Mouse (Mus musculus) liver, embryonic 11.5 days (tissue): Measurements from ENCODE around the gene 4930402K13Rik. TPM values are rescaled to one million over a fixed set of nuclear protein-coding genes. Genes with fewer than 3 reads are reported as not detected.

ENCODE experiments used
- ATAC-seq: fragments of 200-750 bp; cut with Nextera tagmentation; replicated peaks from 2 replicates; pipeline ENCODE4 v1.8.0; 2017; ENCODE audit warnings: moderate number of reproducible peaks, mild to moderate bottlenecking, moderate TSS enrichment, moderate library complexity; ENCODE audit not compliant: low FRiP score
- DNase-seq: peaks from one replicate; pipeline ENCODE4 v3.0.0-alpha.2; 2017; ENCODE audit warnings: low spot score
- H3K27ac ChIP-seq: fragments of 300-500 bp; sonication (generic); 2 replicates; pipeline ENCODE4 v1.5.1; 2014; ENCODE audit warnings: mild to moderate bottlenecking, low read depth, low read length, control low read depth
- H3K27me3 ChIP-seq: fragments of 300-500 bp; sonication (generic); replicated peaks from 2 replicates; pipeline ENCODE4 v1.6.1; 2014; ENCODE audit warnings: low read length, mixed read lengths; ENCODE audit not compliant: control insufficient read depth, insufficient read depth
- H3K36me3 ChIP-seq: fragments of 300-500 bp; sonication (generic); 2 replicates; pipeline ENCODE4 v1.6.1; 2014; ENCODE audit warnings: mild to moderate bottlenecking, low read length, moderate library complexity, mixed read lengths; ENCODE audit not compliant: control insufficient read depth, insufficient read depth
- H3K4me1 ChIP-seq: fragments of 300-500 bp; sonication (generic); replicated peaks from 2 replicates; pipeline ENCODE4 v1.6.1; 2014; ENCODE audit warnings: low read length, mixed read lengths; ENCODE audit not compliant: control insufficient read depth, insufficient read depth
- H3K4me2 ChIP-seq: fragments of 300-500 bp; sonication (generic); 2 replicates; pipeline ENCODE4 v1.6.1; 2014; ENCODE audit warnings: mild to moderate bottlenecking, control low read depth, moderate library complexity
- H3K4me3 ChIP-seq: fragments of 300-500 bp; sonication (generic); 2 replicates; pipeline ENCODE4 v1.5.1; 2014; ENCODE audit warnings: low read depth, low read length, control low read depth
- H3K9ac ChIP-seq: fragments of 300-500 bp; sonication (generic); 2 replicates; pipeline ENCODE4 v1.6.1; 2014; ENCODE audit warnings: low read depth, low read length, control low read depth
- H3K9me3 ChIP-seq: fragments of 300-500 bp; sonication (generic); 2 replicates; pipeline ENCODE4 v1.6.1; 2016; ENCODE audit warnings: low read length, inconsistent platforms, mixed read lengths; ENCODE audit not compliant: control insufficient read depth
- WGBS: fragments of 180-500 bp; shearing (Covaris S2); extraction: QIAGEN DNeasy Blood & Tissue Kit; methylation state at CpG from one replicate; pipeline ENCODE4 v1.1.7; 2014; 5-methylcytosine and 5-hydroxymethylcytosine counted together
- polyA plus RNA-seq: library from polyadenylated mRNA; unstranded; fragments of >200 nt; fragmentation: Nextera tagmentation; extraction: Ambion mirVana; gene quantifications from 2 replicates; pipeline ENCODE4 v1.2.1, GENCODE M21; 2014

The 4930402K13Rik gene
- polyA plus RNA-seq, 1 experiment from 2014 or later = not detected

- WGBS = 76% methylated on average over 4 of the region's 4 CpGs
- DNase-seq = no peak
- Histone ChIP-seq H3K9me3 (no peaks in the 10 kb centered on the region), H3K4me1 (no peaks in the 10 kb centered on the region), H3K4me2 (no peak overlapping the region), H3K9ac (no peak overlapping the region), H3K27me3 (no peaks in the 10 kb centered on the region), H3K4me3 (no peak overlapping the region), H3K36me3 (no peaks in the 10 kb centered on the region), H3K27ac (no peak overlapping the region)
- no peak for ATAC-seq
Observed at GRCm38 (mm10) chrX:9139290-9139948, 35.1 kb downstream of the 4930402K13Rik start.

- Histone ChIP-seq H3K4me1 (no peaks in the 10 kb centered on the region), H3K4me3 (no peak overlapping the region), H3K9me3 (no peaks in the 10 kb centered on the region), H3K27me3 (no peaks in the 10 kb centered on the region), H3K4me2 (no peak overlapping the region), H3K36me3 (no peaks in the 10 kb centered on the region), H3K27ac (no peak overlapping the region), H3K9ac (no peak overlapping the region)
- DNase-seq (no peak), ATAC-seq (no peak)
- 41% methylated on average over 2 of the region's 2 CpGs for WGBS
Observed at GRCm38 (mm10) chrX:9142669-9143068, 38.3 kb downstream of the 4930402K13Rik start.

Other genes with a start within 250 kb of the 4930402K13Rik start
- gene Gm5751, start 230.3 kb upstream of the 4930402K13Rik start, polyA plus RNA-seq = not detected in 2 replicates
- gene B630019K06Rik, start 212.2 kb upstream of the 4930402K13Rik start, polyA plus RNA-seq = 1.1 and 1.2 TPM in 2 replicates
- not detected in 2 replicates for gene Fthl17b, start 141.6 kb upstream of the 4930402K13Rik start, polyA plus RNA-seq
- gene Fthl17c, start 128.0 kb upstream of the 4930402K13Rik start, polyA plus RNA-seq = not detected in 2 replicates
- not detected in 2 replicates for gene Fthl17d, start 117.8 kb upstream of the 4930402K13Rik start, polyA plus RNA-seq
- not detected in 2 replicates for gene Fthl17e, start 71.1 kb upstream of the 4930402K13Rik start, polyA plus RNA-seq
- not detected in 2 replicates for gene Fthl17f, start 41.5 kb upstream of the 4930402K13Rik start, polyA plus RNA-seq
- 0.23 and 0.27 TPM in 2 replicates for gene Lancl3, start 95.3 kb downstream of the 4930402K13Rik start, polyA plus RNA-seq
- gene Gm14862, start 152.3 kb downstream of the 4930402K13Rik start, polyA plus RNA-seq = 1.0 and 1.1 TPM in 2 replicates
- 27.7 and 31.5 TPM in 2 replicates for gene Xk, start 168.2 kb downstream of the 4930402K13Rik start, polyA plus RNA-seq
- gene H2al1m, start 179.2 kb downstream of the 4930402K13Rik start, polyA plus RNA-seq = 1.3 and 1.5 TPM in 2 replicates
- gene H2al1k, start 246.1 kb downstream of the 4930402K13Rik start, polyA plus RNA-seq = not detected in 2 replicates